Mouse (Mus musculus): Measurements from ENCODE around the gene Rph3a.

- TF ChIP-seq CTCF (IDR thresholded peaks at IDR 0.05; ENCODE audit: control insufficient read depth, insufficient read depth, insufficient replicate concordance, low read depth, low read length) (no peak), POLR2A (IDR thresholded peaks at IDR 0.05; ENCODE audit: control insufficient read depth, low read depth, low read length) (no peak)
Measured at GRCm38 (mm10) chr5:121007563-121007962, 2.3 kb downstream of the Rph3a start.

All from testis, adult 2 months (tissue).